In the genomic region with DNA sequence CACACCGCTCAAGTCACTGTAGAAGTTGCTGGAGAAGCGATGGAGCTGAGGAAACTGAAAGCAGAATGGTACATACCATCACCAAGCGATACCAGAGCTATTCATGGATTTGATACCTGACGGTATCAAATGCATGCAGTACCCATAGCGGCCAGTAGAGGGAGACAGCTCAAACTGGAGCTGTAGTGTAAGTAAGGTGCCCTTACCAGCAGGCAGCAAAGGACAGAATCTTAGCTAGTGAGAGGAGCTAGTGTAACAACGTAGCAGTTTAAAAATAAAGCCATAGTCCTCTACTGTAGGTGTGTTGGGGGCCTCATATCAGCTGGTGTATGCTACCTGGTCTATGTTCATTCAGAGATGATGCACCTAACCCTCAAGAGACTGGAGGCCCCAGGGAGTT, we compare ENCODE assay signal across 9 mouse cellular contexts. TPM values are rescaled to one million over a fixed set of nuclear protein-coding genes. Genes with fewer than 3 reads are reported as not detected.
DNase-seq lines count a peak whose midpoint lies in the region; ATAC-seq and TF ChIP-seq lines count a peak whose summit lies in the region.
"Had no signal": no experiment of that assay in that cellular context is flagged by ENCODE, and none has a peak within 500 bp of the region (broad histone marks: within the 10 kb centered on the region; RNA-seq: fewer than 3 reads in every experiment).

No protein-coding gene starts in this region.

- peak; percentile 78 for DNase-seq in adrenal gland, postnatal 10 days
- peak; percentile 81 for DNase-seq in embryonic facial prominence, embryonic 10.5 days (ENCODE audit: low spot score)
- peak; percentile 55 to 70 for DNase-seq in heart, postnatal 14 days
- peak; percentile 64 to 86 for DNase-seq in kidney, postnatal 36 days
- peak; percentile 92 for DNase-seq in lung, embryonic 14.5 days
- DNase-seq in retina, adult 2 months (ENCODE audit: low read depth, low spot score), result peak; percentile 61
- DNase-seq in urinary bladder, postnatal 25 days (ENCODE audit: low spot score), result peak; percentile 56

- 0 out of 2 replicates have a peak, but pooled peaks cover 3% of the 10 kb centered on the region for H3K27me3 ChIP-seq in E14TG2a.4 (ENCODE audit: insufficient read depth, low read length)
- H3K27me3 ChIP-seq in embryonic facial prominence, embryonic 10.5 days (replicated peaks; ENCODE audit: low read depth, poor library complexity, severe bottlenecking), result no peaks in the 10 kb centered on the region
- H3K27me3 ChIP-seq in lung, embryonic 14.5 days (ENCODE audit: insufficient read depth, low read length), result no peaks in the 10 kb centered on the region

- 21% methylated on average over 6 of the region's 6 CpGs for WGBS in embryonic facial prominence, embryonic 10.5 days
- WGBS in lung, embryonic 14.5 days, result 14% methylated on average over 6 of the region's 6 CpGs

- H3K9me3 ChIP-seq in E14TG2a.4 (ENCODE audit: low read length), result peaks cover 12% of the 10 kb centered on the region; the same call in 1 of the 2 replicates
- no peaks in the 10 kb centered on the region for H3K9me3 ChIP-seq in embryonic facial prominence, embryonic 10.5 days
- H3K9me3 ChIP-seq in lung, embryonic 14.5 days (ENCODE audit: low read depth, low read length), result no peaks in the 10 kb centered on the region

- H3K27ac ChIP-seq in embryonic facial prominence, embryonic 10.5 days (replicated peaks), result no peak overlapping the region
- H3K27ac ChIP-seq in lung, embryonic 14.5 days (ENCODE audit: low read depth), result no peak overlapping the region

- no peak overlapping the region for H3K4me3 ChIP-seq in E14TG2a.4 (replicated peaks; ENCODE audit: low read length)
- no peak overlapping the region for H3K4me3 ChIP-seq in embryonic facial prominence, embryonic 10.5 days
- H3K4me3 ChIP-seq in lung, embryonic 14.5 days (ENCODE audit: low read depth, low read length), result no peak overlapping the region

- no peaks in the 10 kb centered on the region for H3K4me1 ChIP-seq in E14TG2a.4 (replicated peaks; ENCODE audit: low read depth, low read length)
- H3K4me1 ChIP-seq in embryonic facial prominence, embryonic 10.5 days, result no peaks in the 10 kb centered on the region
- no peaks in the 10 kb centered on the region for H3K4me1 ChIP-seq in lung, embryonic 14.5 days (ENCODE audit: insufficient read depth)

- peak; percentile 68 for ATAC-seq in lung, embryonic 14.5 days (ENCODE audit: insufficient read depth)

- no peaks in the 10 kb centered on the region for H3K36me3 ChIP-seq in E14TG2a.4 (ENCODE audit: insufficient read depth, low read length)
- H3K36me3 ChIP-seq in embryonic facial prominence, embryonic 10.5 days (replicated peaks), result peaks cover 59% of the 10 kb centered on the region
- H3K36me3 ChIP-seq in lung, embryonic 14.5 days (ENCODE audit: insufficient read depth), result peaks cover 13% of the 10 kb centered on the region; the same call in 1 of the 2 replicates

- peak; percentile 87 for TF ChIP-seq CTCF in E14TG2a.4 (conservative IDR thresholded peaks at IDR 0.05; ENCODE audit: low read length)
- peak; percentile 99 for TF ChIP-seq CTCF in lung, embryonic 14.5 days (IDR thresholded peaks at IDR 0.05; ENCODE audit: low read depth)

- no peak overlapping the region for H3K9ac ChIP-seq in lung, embryonic 14.5 days

- intact Hi-C loops in heart, postnatal 14 days (cut with DNase I), result no loop called here

- no peak overlapping the region for H3K4me2 ChIP-seq in lung, embryonic 14.5 days

RNA-seq across cellular contexts. Expression of a gene that starts 12.0 kb away (rescaled TPM):
- 10 to 100 TPM; 11.7 to 15.1 TPM for total RNA-seq in adrenal gland, postnatal 10 days (2021)
- 0.52 and 1.3 TPM in 2 replicates for polyA plus RNA-seq in embryonic facial prominence, embryonic 10.5 days (2016; fragmentation: Nextera tagmentation; extraction: Ambion mirVana)
- 1 to 10 TPM; 1.3 to 2.4 TPM for total RNA-seq in heart, postnatal 14 days (2021)
- 0.75 and 1.5 TPM in 2 replicates for polyA plus RNA-seq in lung, embryonic 14.5 days (2014; fragmentation: Nextera tagmentation; extraction: Ambion mirVana)

RNA-seq across cellular contexts. Expression of a gene that starts 36.8 kb away (rescaled TPM):
- 10 to 100 TPM in 1 of 2 experiments, 1 to 10 TPM in 1; 5.7 to 10.9 TPM for total RNA-seq in adrenal gland, postnatal 10 days (2021)
- polyA plus RNA-seq in embryonic facial prominence, embryonic 10.5 days (2016; fragmentation: Nextera tagmentation; extraction: Ambion mirVana), result 0.07 TPM in 1 of 2 replicates, not detected in the other
- not detected for total RNA-seq in heart, postnatal 14 days (2021)
- polyA plus RNA-seq in lung, embryonic 14.5 days (2014; fragmentation: Nextera tagmentation; extraction: Ambion mirVana), result not detected in 2 replicates
- total RNA-seq: gastrocnemius, postnatal 4 days had no signal

RNA-seq across cellular contexts. Expression of a gene that starts 37.1 kb away (rescaled TPM):
- 1 to 10 TPM; 7.9 to 8.7 TPM for total RNA-seq in adrenal gland, postnatal 10 days (2021)
- 13.1 and 13.8 TPM in 2 replicates for polyA plus RNA-seq in embryonic facial prominence, embryonic 10.5 days (2016; fragmentation: Nextera tagmentation; extraction: Ambion mirVana)
- total RNA-seq in heart, postnatal 14 days (2021), result 1 to 10 TPM; 3.3 to 3.7 TPM
- polyA plus RNA-seq in lung, embryonic 14.5 days (2014; fragmentation: Nextera tagmentation; extraction: Ambion mirVana), result 19.0 and 19.1 TPM in 2 replicates

RNA-seq across cellular contexts. Expression of a gene that starts 50.4 kb away (rescaled TPM):
- total RNA-seq in adrenal gland, postnatal 10 days (2021), result 10 to 100 TPM in 1 of 2 experiments, 1 to 10 TPM in 1; 5.3 to 11.7 TPM
- 0.03 TPM in 1 of 2 replicates, not detected in the other for polyA plus RNA-seq in embryonic facial prominence, embryonic 10.5 days (2016; fragmentation: Nextera tagmentation; extraction: Ambion mirVana)
- not detected for total RNA-seq in heart, postnatal 14 days (2021)
- not detected in 2 replicates for polyA plus RNA-seq in lung, embryonic 14.5 days (2014; fragmentation: Nextera tagmentation; extraction: Ambion mirVana)

Comparison
In these comparisons a context has a peak if more than half of its experiments do, and no peak if none do; other contexts are left out.
1. RNA of a gene that starts 36.8 kb away (total RNA-seq): 5.7 to 10.9 TPM in adrenal gland, postnatal 10 days; not detected in heart, postnatal 14 days; every median in the first group is over 4 times any median in the second.
2. Peak in every context shown above with its lines, with median percentiles within 50 percentile points of each other: DNase-seq.